Mouse (Mus musculus) layer of hippocampus, adult 18-20 months (tissue): ENCODE data around the gene Ctu2. TPM values are rescaled to one million over a fixed set of nuclear protein-coding genes. Genes with fewer than 3 reads are reported as not detected.

Experiments used
- DNase-seq, 2 experiments: peaks; one replicate each; pipeline ENCODE4 v3.0.0; 2022; ENCODE audit warnings: low spot score in 2 of 2
- total RNA-seq, 2 experiments: library from RNA; stranded (reverse); gene quantifications; 2 replicates each; pipeline ENCODE4 v1.2.3; 2021

Ctu2 gene
- total RNA-seq, 2 experiments from 2014 or later = 21.1 to 22.3 TPM

- no peak for DNase-seq
Observed at GRCm38 (mm10) chr8:122482448-122482847, 6.5 kb downstream of the Ctu2 start.

GRCm38 (mm10) chr8:122483877-122484276, 7.9 kb downstream of the Ctu2 start:
- DNase-seq = no peak

GRCm38 (mm10) chr8:122484831-122485230, 8.9 kb downstream of the Ctu2 start:
- no peak for DNase-seq

- DNase-seq = peak; percentile 46 to 65
Observed at GRCm38 (mm10) chr8:122488387-122488786, 12.4 kb downstream of the Ctu2 start.

- no peak for DNase-seq
Observed at GRCm38 (mm10) chr8:122497016-122497734, 21.2 kb downstream of the Ctu2 start.

- no peak for DNase-seq
Observed at GRCm38 (mm10) chr8:122497912-122498311, 22.0 kb downstream of the Ctu2 start.

GRCm38 (mm10) chr8:122500856-122501255, 24.9 kb downstream of the Ctu2 start:
- DNase-seq = peak; percentile 35 to 84

- no peak for DNase-seq
Observed at GRCm38 (mm10) chr8:122511552-122511951, 35.6 kb downstream of the Ctu2 start.

GRCm38 (mm10) chr8:122512392-122512791, 36.4 kb downstream of the Ctu2 start:
- DNase-seq = no peak

GRCm38 (mm10) chr8:122515699-122516098, 39.8 kb downstream of the Ctu2 start:
- no peak for DNase-seq

GRCm38 (mm10) chr8:122517541-122518190, 41.7 kb downstream of the Ctu2 start:
- DNase-seq = no peak

- DNase-seq = no peak
Observed at GRCm38 (mm10) chr8:122520611-122521010, 44.7 kb downstream of the Ctu2 start.

- DNase-seq = no peak
Observed at GRCm38 (mm10) chr8:122522796-122523651, 47.1 kb downstream of the Ctu2 start.

- peak in 1 of 2 experiments; percentile 25 for DNase-seq
Observed at GRCm38 (mm10) chr8:122523652-122524360, 47.9 kb downstream of the Ctu2 start.

GRCm38 (mm10) chr8:122524506-122524905, 48.6 kb downstream of the Ctu2 start:
- DNase-seq = no peak

- no peak for DNase-seq
Observed at GRCm38 (mm10) chr8:122525004-122525403, 49.1 kb downstream of the Ctu2 start.

- DNase-seq = no peak
Observed at GRCm38 (mm10) chr8:122526084-122526483, 50.1 kb downstream of the Ctu2 start.

GRCm38 (mm10) chr8:122526526-122527170, 50.7 kb downstream of the Ctu2 start:
- DNase-seq = no peak

- DNase-seq = no peak
Observed at GRCm38 (mm10) chr8:122527937-122528336, 52.0 kb downstream of the Ctu2 start.

GRCm38 (mm10) chr8:122529159-122529558, 53.2 kb downstream of the Ctu2 start:
- no peak for DNase-seq

GRCm38 (mm10) chr8:122531312-122531711, 55.4 kb downstream of the Ctu2 start:
- DNase-seq = no peak
